Mouse (Mus musculus) G1E (cell line): Measurements from ENCODE around the gene Nos1. TPM values are rescaled to one million over a fixed set of nuclear protein-coding genes. Genes with fewer than 3 reads are reported as not detected.

Experiments
- ATAC-seq: 2 replicates; pipeline ENCODE4 v1.8.0; 2016; ENCODE audit warnings: mild to moderate bottlenecking; ENCODE audit not compliant: insufficient number of reproducible peaks, poor library complexity, low FRiP score, severe bottlenecking; ENCODE audit errors: extremely low read depth
- DNase-seq: peaks from one replicate; pipeline ENCODE4 v3.0.0; 2012; ENCODE audit warnings: low spot score
- H3K27me3 ChIP-seq: 2 replicates; pipeline ENCODE4 v1.6.1; 2012; ENCODE audit warnings: mild to moderate bottlenecking, low read length, inconsistent platforms; ENCODE audit not compliant: insufficient read depth
- H3K36me3 ChIP-seq: replicated peaks from 2 replicates; pipeline ENCODE3; 2012; ENCODE audit warnings: mild to moderate bottlenecking, inconsistent platforms
- H3K4me1 ChIP-seq: 2 replicates; pipeline ENCODE4 v1.6.1; 2012; ENCODE audit warnings: low read depth, low read length, inconsistent platforms, mixed read lengths; ENCODE audit not compliant: insufficient read depth
- H3K4me3 ChIP-seq: 2 replicates; pipeline ENCODE4 v1.5.1; 2012; ENCODE audit warnings: low read depth, mild to moderate bottlenecking, inconsistent platforms, low read length, moderate library complexity, mixed read lengths
- H3K9me3 ChIP-seq: replicated peaks from 2 replicates; pipeline ENCODE4 v1.6.1; 2012; ENCODE audit warnings: inconsistent platforms
- CTCF ChIP-seq: IDR thresholded peaks from 2 replicates; pipeline ENCODE4 v1.5.1; 2012; ENCODE audit warnings: low read depth, low read length, inconsistent platforms, mixed read lengths
- GATA1 ChIP-seq: IDR thresholded peaks from 2 replicates; pipeline ENCODE4 v1.6.1; 2012; ENCODE audit warnings: borderline replicate concordance, low read length, inconsistent platforms, mixed read lengths
- GATA2 ChIP-seq: IDR thresholded peaks from 2 replicates; pipeline ENCODE4 v1.6.1; 2012; ENCODE audit warnings: low read depth, low read length, inconsistent platforms, borderline replicate concordance
- POLR2AphosphoS5 ChIP-seq: IDR thresholded peaks from 2 replicates; pipeline ENCODE4 v1.6.1; 2012; ENCODE audit warnings: low read depth, low read length, inconsistent platforms; ENCODE audit not compliant: insufficient replicate concordance
- TAL1 ChIP-seq: conservative IDR thresholded peaks from 2 replicates; pipeline ENCODE4 v1.6.1; 2012; ENCODE audit warnings: low read depth, low read length, inconsistent platforms, mixed read lengths
- polyA plus RNA-seq: library from polyadenylated mRNA; stranded (reverse); fragments of >175 nt; gene quantifications from 2 replicates; pipeline ENCODE4 v1.2.3, GENCODE M21; 2012
- total RNA-seq, 2 experiments: library from RNA; stranded (forward) in 1 of 2; stranded (reverse) in 1 of 2; fragments of 200-1000 nt in 1 of 2; fragments of >200 nt in 1 of 2; fragmentation: Nextera tagmentation in 1 of 2; gene quantifications; 2 replicates each; pipeline ENCODE4 v1.2.3; 2014 to 2017

The Nos1 gene
- total and polyA plus RNA-seq, 3 experiments: 0.05 TPM; not detected in 2

- no peaks in the 10 kb centered on the region for H3K36me3 ChIP-seq
- DNase-seq (no peak), ATAC-seq (no peak)
- H3K9me3 ChIP-seq: peaks cover 93% of the 10 kb centered on the region
- no peak for TF ChIP-seq GATA2
- no peak for TF ChIP-seq GATA1
- TF ChIP-seq TAL1: no peak
- TF ChIP-seq CTCF: no peak
- TF ChIP-seq POLR2AphosphoS5: no peak
- no peaks in the 10 kb centered on the region for H3K4me1 ChIP-seq
- no peak overlapping the region; the same call in 1 of the 2 replicates for H3K4me3 ChIP-seq
- H3K27me3 ChIP-seq: no peaks in the 10 kb centered on the region
These were observed 61.0 kb downstream of the Nos1 start for GRCm38 (mm10) chr5:117841651-117842347.

DNA sequence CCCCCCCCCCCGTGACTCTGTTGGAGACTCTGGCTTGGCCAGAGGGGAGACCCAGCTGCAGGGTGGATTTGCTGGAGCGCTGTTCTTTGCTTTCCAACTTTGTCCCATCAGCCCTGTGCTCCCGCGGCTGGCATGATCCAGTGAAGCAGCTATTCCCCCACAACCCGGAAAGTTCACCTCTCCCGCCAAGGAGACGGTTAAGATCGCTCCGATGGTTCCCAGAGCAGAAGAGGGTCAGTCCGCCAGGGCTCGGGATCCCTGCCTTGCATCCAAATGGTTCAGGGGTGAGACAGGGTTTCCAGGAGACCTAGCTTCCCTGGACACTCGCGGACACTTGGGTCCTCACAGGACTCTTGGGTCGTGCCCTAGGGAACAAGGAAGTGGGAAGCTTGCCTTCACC, 61.9 kb downstream of the Nos1 start:
- no peak overlapping the region; the same call in 1 of the 2 replicates for H3K4me3 ChIP-seq
- TF ChIP-seq CTCF: no peak
- no peak for TF ChIP-seq POLR2AphosphoS5
- TF ChIP-seq GATA1: no peak
- TF ChIP-seq TAL1: no peak
- no peak for TF ChIP-seq GATA2
- H3K36me3 ChIP-seq: no peaks in the 10 kb centered on the region
- H3K27me3 ChIP-seq: no peaks in the 10 kb centered on the region
- ATAC-seq (no peak), DNase-seq (no peak)
- no peaks in the 10 kb centered on the region for H3K4me1 ChIP-seq
- H3K9me3 ChIP-seq: peaks cover 87% of the 10 kb centered on the region

- peaks cover 79% of the 10 kb centered on the region for H3K9me3 ChIP-seq
- ATAC-seq: no peak
- H3K27me3 ChIP-seq: no peaks in the 10 kb centered on the region
- no peak overlapping the region for H3K4me3 ChIP-seq
- DNase-seq: no peak
- H3K4me1 ChIP-seq: no peaks in the 10 kb centered on the region
- H3K36me3 ChIP-seq: no peaks in the 10 kb centered on the region
- TF ChIP-seq GATA2: no peak
- TF ChIP-seq CTCF: no peak
- TF ChIP-seq GATA1: no peak
- no peak for TF ChIP-seq POLR2AphosphoS5
- TF ChIP-seq TAL1: no peak
These were observed 63.8 kb downstream of the Nos1 start for GRCm38 (mm10) chr5:117844611-117845010.

GRCm38 (mm10) chr5:117850474-117850873, 69.6 kb downstream of the Nos1 start:
- no peak for DNase-seq
- Histone ChIP-seq H3K4me1 (no peaks in the 10 kb centered on the region), H3K9me3 (peaks cover 69% of the 10 kb centered on the region), H3K4me3 (no peak overlapping the region), H3K27me3 (no peaks in the 10 kb centered on the region), H3K36me3 (no peaks in the 10 kb centered on the region)
- ATAC-seq: no peak
- no peak for TF ChIP-seq GATA2
- TF ChIP-seq GATA1: no peak
- TF ChIP-seq CTCF: no peak
- no peak for TF ChIP-seq POLR2AphosphoS5
- TF ChIP-seq TAL1: no peak

DNA sequence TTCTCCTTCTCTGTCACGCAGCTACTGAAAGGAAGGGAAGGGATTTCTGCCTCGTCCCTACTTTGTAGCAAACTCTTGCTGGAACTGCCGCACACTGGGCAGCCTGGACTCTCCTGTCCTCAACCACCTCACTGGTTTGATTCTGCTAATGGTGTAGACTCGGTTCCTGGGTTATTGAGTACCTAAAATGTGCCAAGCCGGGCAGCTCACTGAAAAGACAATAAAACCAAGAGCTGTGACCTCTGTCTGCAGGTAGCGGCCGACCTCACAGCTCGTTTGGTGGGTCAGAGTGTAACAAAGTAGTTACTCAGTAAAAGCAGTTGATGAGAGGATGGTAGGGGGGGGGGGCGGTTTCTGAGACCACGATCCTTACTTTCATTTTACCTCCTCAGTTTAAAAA, 72.9 kb downstream of the Nos1 start:
- TF ChIP-seq GATA1: no peak
- TF ChIP-seq CTCF: no peak
- TF ChIP-seq POLR2AphosphoS5: no peak
- TF ChIP-seq TAL1: no peak
- TF ChIP-seq GATA2: no peak
- Histone ChIP-seq H3K36me3 (no peaks in the 10 kb centered on the region), H3K27me3 (no peaks in the 10 kb centered on the region), H3K4me3 (no peak overlapping the region), H3K9me3 (peaks cover 63% of the 10 kb centered on the region), H3K4me1 (no peaks in the 10 kb centered on the region)
- DNase-seq (no peak), ATAC-seq (no peak)

DNA sequence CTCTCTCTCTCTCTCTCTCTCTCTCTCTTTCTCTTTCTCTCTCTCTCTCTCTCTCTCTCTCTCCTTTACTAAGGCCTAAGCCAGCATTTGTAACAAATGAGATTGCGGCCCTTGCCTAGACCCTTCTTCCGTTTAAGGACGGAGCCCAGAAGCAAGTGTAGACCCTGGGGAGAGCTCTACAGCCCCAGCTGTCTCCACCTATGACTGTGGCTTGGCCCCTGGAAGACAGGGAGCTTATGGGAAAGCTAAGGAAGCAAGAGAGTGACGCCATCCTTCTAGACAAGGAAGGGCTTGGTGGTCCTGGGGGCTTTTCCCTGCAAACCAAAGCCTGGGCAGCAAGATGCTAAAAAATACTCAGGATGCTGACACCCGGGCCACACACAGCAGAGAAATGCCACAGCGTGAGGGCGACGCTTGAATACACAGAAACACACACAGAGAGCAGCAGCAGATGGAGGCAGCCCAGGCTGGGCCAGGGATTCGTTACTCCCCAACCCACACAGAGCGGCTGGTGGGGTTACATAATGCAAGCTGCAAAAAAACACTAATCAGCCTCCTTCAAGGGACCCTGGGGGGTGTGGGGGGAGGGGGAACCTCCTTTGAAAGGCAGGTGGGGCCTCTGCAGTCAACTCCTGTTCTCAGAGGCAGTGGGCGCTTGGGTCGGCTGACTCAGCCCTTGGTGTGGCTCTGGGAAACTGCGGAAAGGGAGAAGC, 83.9 kb downstream of the Nos1 start:
- H3K4me1 ChIP-seq: no peaks in the 10 kb centered on the region
- no peaks in the 10 kb centered on the region for H3K27me3 ChIP-seq
- no peak for TF ChIP-seq GATA1
- H3K36me3 ChIP-seq: no peaks in the 10 kb centered on the region
- DNase-seq: no peak
- H3K4me3 ChIP-seq: no peak overlapping the region
- H3K9me3 ChIP-seq: peaks cover 75% of the 10 kb centered on the region
- no peak for ATAC-seq
